Mouse (Mus musculus): ENCODE data around the gene Gm21915.

DNA sequence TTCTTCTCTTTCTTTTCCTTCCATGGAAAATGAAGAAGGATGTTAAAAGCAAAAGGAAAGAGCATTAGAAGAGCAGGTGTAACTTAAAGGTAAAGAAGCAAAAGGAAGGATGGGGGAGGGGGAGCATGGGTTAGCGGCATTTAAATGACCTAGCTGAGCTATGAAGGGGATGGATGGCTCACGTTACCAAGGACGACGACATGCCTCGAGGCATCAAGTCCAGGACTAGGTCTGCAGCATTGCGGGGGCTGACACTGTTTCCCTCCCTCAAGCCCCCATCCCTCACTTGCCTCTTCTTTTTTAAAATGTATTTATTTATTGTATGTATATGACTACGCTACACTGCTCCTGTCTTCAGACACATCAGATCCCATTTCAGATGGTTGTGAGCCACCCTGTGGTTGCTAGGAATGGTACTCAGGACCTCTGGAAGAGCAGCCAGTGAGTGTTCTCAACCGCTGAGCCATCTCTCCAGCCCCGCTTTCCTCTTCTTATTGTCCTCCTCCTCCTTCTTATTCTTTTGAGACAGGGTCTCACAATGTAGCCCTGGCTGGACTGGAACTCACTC is 43.2 kb upstream of the Gm21915 start:
- no peak for TF ChIP-seq POLR2A (IDR thresholded peaks at IDR 0.05; ENCODE audit: low read depth, low read length)
- TF ChIP-seq CTCF (IDR thresholded peaks at IDR 0.05; ENCODE audit: extremely low read depth, insufficient read depth, insufficient read length, insufficient replicate concordance) = no peak
